Mouse (Mus musculus) megakaryocyte, embryonic 14.5 days (primary cell): Measurements from ENCODE around the gene Stra6.

Experiments
- FLI1 ChIP-seq: IDR thresholded peaks from 2 replicates; pipeline ENCODE4 v1.6.1; 2012; ENCODE audit warnings: low read length, inconsistent platforms, mixed read lengths
- GATA1 ChIP-seq: IDR thresholded peaks from 3 replicates; pipeline ENCODE4 v1.6.1; 2012; ENCODE audit warnings: mixed read lengths, low read length, inconsistent platforms, borderline replicate concordance

- TF ChIP-seq FLI1 (no peak), GATA1 (no peak)
These were observed 96.7 kb downstream of the Stra6 start for GRCm38 (mm10) chr9:58160315-58160714.
